Mouse (Mus musculus) hematopoietic stem cell, adult 5-6 weeks (primary cell): ENCODE data around the gene Eqtn. TPM values are rescaled to one million over a fixed set of nuclear protein-coding genes. Genes with fewer than 3 reads are reported as not detected.

ENCODE experiments used
- ATAC-seq, 2 experiments: fragments of 125-278 bp in 1 of 2; replicated peaks in 1 of 2; 2 replicates each; pipeline ENCODE4 v1.8.0; 2016 to 2017; ENCODE audit warnings: inconsistent platforms in 2 of 2, mild to moderate bottlenecking in 2 of 2, moderate number of reproducible peaks in 2 of 2, low read depth in 1 of 2, moderate TSS enrichment in 1 of 2; ENCODE audit not compliant: low FRiP score in 2 of 2, poor library complexity in 2 of 2, severe bottlenecking in 2 of 2, insufficient read depth in 1 of 2, low TSS enrichment in 1 of 2
- total RNA-seq: library from RNA; stranded (forward); fragments of 172-1452, 232-1000 nt; gene quantifications from 2 replicates; pipeline ENCODE4 v1.2.3, GENCODE M21; 2017

Gene Eqtn
- 0.38 TPM in 1 of 2 replicates, not detected in the other for total RNA-seq

GRCm38 (mm10) chr4:94928743-94929142 is at the start of gene Eqtn:
Eqtn (minus strand) TSS chr4:94928843.
- no peak for ATAC-seq

- ATAC-seq = no peak
Observed at GRCm38 (mm10) chr4:94973321-94973720, 44.7 kb upstream of the Eqtn start.

DNA sequence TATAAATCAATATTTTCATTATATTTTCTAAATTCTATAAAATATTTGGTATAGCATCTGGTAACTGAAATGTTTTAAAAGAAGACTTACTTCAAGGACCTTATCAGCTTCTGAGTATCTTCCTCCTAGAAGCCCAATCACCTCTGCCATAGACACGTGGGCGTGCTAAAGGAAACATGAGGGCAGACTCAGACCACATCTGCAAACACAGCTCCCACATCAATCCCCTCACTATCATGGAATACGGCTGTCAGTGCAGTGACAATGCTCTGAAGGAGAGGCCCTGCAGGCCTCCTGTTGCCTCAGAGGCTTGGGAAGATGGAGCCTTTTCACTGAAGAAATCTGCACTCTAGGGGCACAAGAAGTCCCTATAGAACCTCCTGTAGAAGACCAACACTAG is 24.1 kb upstream of the Eqtn start:
- ATAC-seq = no peak

GRCm38 (mm10) chr4:94941221-94941855 is 12.7 kb upstream of the Eqtn start:
- ATAC-seq = no peak

GRCm38 (mm10) chr4:94901780-94902179 is 26.9 kb downstream of the Eqtn start:
- no peak; a peak in 1 of 4 replicates for ATAC-seq

DNA sequence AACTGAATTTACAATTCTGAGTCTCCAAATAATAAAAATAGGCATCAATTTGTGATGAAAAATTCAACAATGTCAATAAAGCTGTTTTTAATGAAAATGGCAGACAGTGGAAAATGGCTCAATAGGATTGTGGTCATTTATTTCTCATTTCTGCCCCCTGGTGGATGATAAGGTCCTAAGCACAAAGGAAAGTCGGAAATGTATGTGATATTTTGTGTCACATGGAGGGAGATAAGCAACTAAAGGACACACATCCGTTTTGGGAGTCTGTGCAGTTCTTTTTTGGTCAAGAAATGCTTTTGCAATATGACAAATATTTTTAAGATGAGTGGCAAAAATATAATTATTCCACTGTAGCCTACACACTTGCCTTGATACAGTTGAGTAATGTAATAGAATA is 27.9 kb downstream of the Eqtn start:
- peak; percentile 53 to 71; a peak in 3 of 4 replicates for ATAC-seq

Other genes starting within 250 kb of the Eqtn start
- 7.9 and 13.0 TPM in 2 replicates for gene Tek, start 189.6 kb downstream of the Eqtn start, total RNA-seq
- 64.5 and 68.6 TPM in 2 replicates for gene Mysm1, start 50.3 kb upstream of the Eqtn start, total RNA-seq
- 405 and 467 TPM in 2 replicates for gene Jun, start 123.4 kb upstream of the Eqtn start, total RNA-seq